Mouse (Mus musculus) stomach, embryonic 14.5 days (tissue): ENCODE results near the gene Ext2. TPM values are rescaled to one million over a fixed set of nuclear protein-coding genes. Genes with fewer than 3 reads are reported as not detected.

Source experiments
- ATAC-seq: fragments of 200-750 bp; cut with Nextera tagmentation; 2 replicates; pipeline ENCODE4 v1.8.0; 2017; ENCODE audit warnings: low read depth, moderate TSS enrichment; ENCODE audit not compliant: insufficient number of reproducible peaks, insufficient read depth, low FRiP score
- H3K27ac ChIP-seq: fragments of 300-500 bp; sonication (generic); 2 replicates; pipeline ENCODE4 v1.5.1; 2014; ENCODE audit warnings: mild to moderate bottlenecking, low read length, moderate library complexity, mixed read lengths
- H3K27me3 ChIP-seq: fragments of 300-500 bp; sonication (generic); 2 replicates; pipeline ENCODE4 v1.6.1; 2014; ENCODE audit warnings: low read length, control low read depth, mixed read lengths; ENCODE audit not compliant: control insufficient read depth, insufficient read depth
- H3K36me3 ChIP-seq: fragments of 300-500 bp; sonication (generic); 2 replicates; pipeline ENCODE4 v1.6.1; 2014; ENCODE audit warnings: mild to moderate bottlenecking, control low read depth, low read length, moderate library complexity, mixed read lengths; ENCODE audit not compliant: control insufficient read depth, insufficient read depth
- H3K4me1 ChIP-seq: fragments of 300-500 bp; sonication (generic); 2 replicates; pipeline ENCODE4 v1.6.1; 2014; ENCODE audit warnings: low read length, control low read depth, mixed read lengths; ENCODE audit not compliant: control insufficient read depth, insufficient read depth
- H3K4me2 ChIP-seq: fragments of 300-500 bp; sonication (generic); replicated peaks from 2 replicates; pipeline ENCODE4 v1.6.1; 2014; ENCODE audit warnings: low read depth, low read length, control low read depth
- H3K4me3 ChIP-seq: fragments of 300-500 bp; sonication (generic); 2 replicates; pipeline ENCODE4 v1.5.1; 2014; ENCODE audit warnings: low read depth, low read length, control low read depth
- H3K9ac ChIP-seq: fragments of 300-500 bp; sonication (generic); replicated peaks from 2 replicates; pipeline ENCODE4 v1.6.1; 2014; ENCODE audit warnings: low read depth, mild to moderate bottlenecking, control low read depth, low read length, moderate library complexity, mixed read lengths
- H3K9me3 ChIP-seq: fragments of 300-500 bp; sonication (generic); 2 replicates; pipeline ENCODE4 v1.6.1; 2016; ENCODE audit warnings: low read depth, low read length, control low read depth; ENCODE audit not compliant: control insufficient read depth
- WGBS: fragments of 180-500 bp; shearing (Covaris S2); extraction: QIAGEN DNeasy Blood & Tissue Kit; methylation state at CpG from one replicate; pipeline ENCODE4 v1.1.7; 2014; 5-methylcytosine and 5-hydroxymethylcytosine counted together
- polyA plus RNA-seq: library from polyadenylated mRNA; unstranded; fragments of >200 nt; fragmentation: Nextera tagmentation; extraction: Ambion mirVana; gene quantifications from 2 replicates; pipeline ENCODE4 v1.2.1, GENCODE M21; 2014

Ext2 gene
- polyA plus RNA-seq, 1 experiment from 2014 or later = 113 TPM

GRCm38 (mm10) chr2:93785432-93785798, 37.0 kb downstream of the Ext2 start:
- Histone ChIP-seq H3K27me3 (no peaks in the 10 kb centered on the region), H3K36me3 (peaks cover 3% of the 10 kb centered on the region; the same call in 1 of the 2 replicates), H3K9me3 (no peaks in the 10 kb centered on the region), H3K4me2 (no peak overlapping the region), H3K9ac (no peak overlapping the region), H3K27ac (no peak overlapping the region), H3K4me1 (no peaks in the 10 kb centered on the region; the same call in 1 of the 2 replicates), H3K4me3 (no peak overlapping the region)
- ATAC-seq = no peak
- 32% methylated on average over 2 of the region's 2 CpGs for WGBS

- no peaks in the 10 kb centered on the region for H3K9me3 ChIP-seq
- 47% methylated on average over 12 of the region's 12 CpGs for WGBS
Measured at GRCm38 (mm10) chr2:93784721-93785431, 37.5 kb downstream of the Ext2 start.

GRCm38 (mm10) chr2:93783926-93784539, 38.3 kb downstream of the Ext2 start:
- H3K27ac ChIP-seq = no peak overlapping the region
- H3K36me3 ChIP-seq = no peaks in the 10 kb centered on the region; the same call in 1 of the 2 replicates
- H3K9me3 ChIP-seq = no peaks in the 10 kb centered on the region
- H3K4me2 ChIP-seq = no peak overlapping the region
- ATAC-seq = no peak
- peaks cover 12% of the 10 kb centered on the region for H3K4me1 ChIP-seq
- no peak overlapping the region for H3K9ac ChIP-seq
- 77% methylated on average over 9 of the region's 9 CpGs for WGBS
- no peak overlapping the region for H3K4me3 ChIP-seq
- H3K27me3 ChIP-seq = no peaks in the 10 kb centered on the region

More at GRCm38 (mm10) chr2:93784721-93785431, 37.5 kb downstream of the Ext2 start:
- no peak overlapping the region for H3K4me2 ChIP-seq
- H3K4me1 ChIP-seq = peaks cover 4% of the 10 kb centered on the region; the same call in 1 of the 2 replicates
- H3K27ac ChIP-seq = no peak overlapping the region
- H3K9ac ChIP-seq = no peak overlapping the region
- H3K27me3 ChIP-seq = no peaks in the 10 kb centered on the region
- H3K36me3 ChIP-seq = no peaks in the 10 kb centered on the region; the same call in 1 of the 2 replicates
- ATAC-seq = no peak
- no peak overlapping the region for H3K4me3 ChIP-seq

- ATAC-seq = no peak
- no peak overlapping the region for H3K4me3 ChIP-seq
- peaks cover 13% of the 10 kb centered on the region for H3K4me1 ChIP-seq
- H3K27ac ChIP-seq = no peak overlapping the region
- no peaks in the 10 kb centered on the region for H3K27me3 ChIP-seq
- no peak overlapping the region for H3K4me2 ChIP-seq
- no peak overlapping the region for H3K9ac ChIP-seq
- WGBS = 51% methylated on average over 5 of the region's 5 CpGs
- H3K36me3 ChIP-seq = no peaks in the 10 kb centered on the region
- no peaks in the 10 kb centered on the region for H3K9me3 ChIP-seq
Measured at GRCm38 (mm10) chr2:93782682-93783081, 39.7 kb downstream of the Ext2 start.

- Histone ChIP-seq H3K36me3 (no peaks in the 10 kb centered on the region), H3K4me1 (peaks cover 13% of the 10 kb centered on the region), H3K9me3 (no peaks in the 10 kb centered on the region), H3K9ac (no peak overlapping the region), H3K27ac (no peak overlapping the region), H3K27me3 (no peaks in the 10 kb centered on the region), H3K4me3 (no peak overlapping the region), H3K4me2 (no peak overlapping the region)
- no peak for ATAC-seq
- WGBS = 53% methylated on average over 4 of the region's 4 CpGs
Measured at GRCm38 (mm10) chr2:93782156-93782555, 40.2 kb downstream of the Ext2 start.

GRCm38 (mm10) chr2:93780528-93780927, 41.8 kb downstream of the Ext2 start:
- ATAC-seq = no peak
- H3K9me3 ChIP-seq = no peaks in the 10 kb centered on the region
- H3K4me1 ChIP-seq = peaks cover 13% of the 10 kb centered on the region

DNA sequence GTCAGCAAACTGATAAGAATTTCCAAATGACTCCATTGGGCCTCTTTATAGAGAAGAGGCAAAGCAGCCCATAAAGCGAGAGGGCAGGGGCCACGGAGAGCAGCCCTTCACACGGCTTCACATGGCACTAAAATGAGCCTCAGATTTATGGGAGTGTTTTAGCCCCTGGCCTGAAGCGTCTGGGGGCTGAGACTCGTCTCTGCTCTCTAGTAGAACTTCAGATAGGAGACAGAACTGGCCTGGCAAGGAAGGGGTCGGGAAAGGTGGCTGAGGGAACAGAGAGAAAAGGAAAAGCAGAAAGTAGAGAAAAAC, 42.5 kb downstream of the Ext2 start:
- Histone ChIP-seq H3K4me1 (peaks cover 13% of the 10 kb centered on the region), H3K4me3 (no peak overlapping the region), H3K36me3 (no peaks in the 10 kb centered on the region), H3K9me3 (no peaks in the 10 kb centered on the region), H3K9ac (no peak overlapping the region), H3K4me2 (no peak overlapping the region), H3K27ac (peak overlapping the region; percentile 28; the same call in 1 of the 2 replicates), H3K27me3 (no peaks in the 10 kb centered on the region)
- no peak for ATAC-seq
- WGBS = 29% methylated on average over 6 of the region's 6 CpGs

More at GRCm38 (mm10) chr2:93780528-93780927, 41.8 kb downstream of the Ext2 start:
- WGBS = 78% methylated on average over 10 of the region's 10 CpGs
- Histone ChIP-seq H3K36me3 (no peaks in the 10 kb centered on the region), H3K9ac (no peak overlapping the region), H3K27me3 (no peaks in the 10 kb centered on the region), H3K27ac (no peak overlapping the region), H3K4me3 (no peak overlapping the region), H3K4me2 (no peak overlapping the region)

GRCm38 (mm10) chr2:93779081-93779896, 43.1 kb downstream of the Ext2 start:
- H3K9ac ChIP-seq = no peak overlapping the region
- no peak overlapping the region for H3K4me2 ChIP-seq
- WGBS = 34% methylated on average over 16 of the region's 16 CpGs
- H3K4me1 ChIP-seq = peaks cover 13% of the 10 kb centered on the region
- H3K9me3 ChIP-seq = no peaks in the 10 kb centered on the region
- no peaks in the 10 kb centered on the region for H3K27me3 ChIP-seq
- no peak for ATAC-seq
- peak overlapping the region; percentile 28; the same call in 1 of the 2 replicates for H3K27ac ChIP-seq
- H3K4me3 ChIP-seq = no peak overlapping the region
- no peaks in the 10 kb centered on the region for H3K36me3 ChIP-seq
